Mouse (Mus musculus): Measurements from ENCODE around the gene Gpr62. TPM values are rescaled to one million over a fixed set of nuclear protein-coding genes. Genes with fewer than 3 reads are reported as not detected.

The Gpr62 gene
- polyA plus RNA-seq, 1 experiment = 22.5 TPM

GRCm38 (mm10) chr9:106480541-106480940, 14.8 kb upstream of the Gpr62 start:
- H3K36me3 ChIP-seq (ENCODE audit: control insufficient read depth, insufficient read depth, low read length) = no peaks in the 10 kb centered on the region
- TF ChIP-seq CTCF (IDR thresholded peaks at IDR 0.05; ENCODE audit: control insufficient read depth, insufficient read depth, insufficient replicate concordance, low read depth, low read length) (no peak), POLR2A (IDR thresholded peaks at IDR 0.05; ENCODE audit: control insufficient read depth, low read depth, low read length) (no peak)
- H3K27ac ChIP-seq (ENCODE audit: control insufficient read depth, insufficient read depth, low read depth, low read length) = no peak overlapping the region
- H3K4me1 ChIP-seq (ENCODE audit: control insufficient read depth, insufficient read depth, low read length) = peaks cover 16% of the 10 kb centered on the region
- H3K4me3 ChIP-seq (ENCODE audit: control insufficient read depth, low read depth, low read length) = no peak overlapping the region
- H3K27me3 ChIP-seq (ENCODE audit: control insufficient read depth, insufficient read depth, low read length) = no peaks in the 10 kb centered on the region

DNA sequence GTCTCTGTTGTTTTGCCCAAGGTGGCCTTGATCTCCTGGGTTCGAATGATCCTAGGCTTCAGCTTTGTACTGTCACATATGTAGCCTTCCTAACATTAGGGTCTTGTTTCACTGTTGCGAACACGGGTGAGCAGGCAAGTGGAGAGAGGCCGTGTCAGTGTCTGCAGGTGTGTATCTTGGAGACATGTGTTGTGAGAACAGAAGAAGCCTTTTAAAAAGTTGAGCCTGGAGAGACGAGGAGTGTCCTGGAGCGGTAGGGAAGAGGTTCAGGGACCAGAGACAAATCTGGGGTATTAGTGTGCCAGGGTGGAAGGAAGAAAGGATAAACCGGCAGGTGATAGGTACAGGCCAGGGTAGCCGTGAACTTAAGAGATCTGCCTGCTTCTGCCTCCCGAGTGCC, 12.4 kb upstream of the Gpr62 start:
- TF ChIP-seq POLR2A (IDR thresholded peaks at IDR 0.05; ENCODE audit: control insufficient read depth, low read depth, low read length) (no peak), CTCF (IDR thresholded peaks at IDR 0.05; ENCODE audit: control insufficient read depth, insufficient read depth, insufficient replicate concordance, low read depth, low read length) (no peak)
- peaks cover 16% of the 10 kb centered on the region for H3K4me1 ChIP-seq (ENCODE audit: control insufficient read depth, insufficient read depth, low read length)
- peak overlapping the region; percentile 50; the same call in 1 of the 2 replicates for H3K27ac ChIP-seq (ENCODE audit: control insufficient read depth, insufficient read depth, low read depth, low read length)
- no peaks in the 10 kb centered on the region for H3K27me3 ChIP-seq (ENCODE audit: control insufficient read depth, insufficient read depth, low read length)
- no peaks in the 10 kb centered on the region for H3K36me3 ChIP-seq (ENCODE audit: control insufficient read depth, insufficient read depth, low read length)
- H3K4me3 ChIP-seq (ENCODE audit: control insufficient read depth, low read depth, low read length) = peak overlapping the region; percentile 87

GRCm38 (mm10) chr9:106477649-106478048, 11.9 kb upstream of the Gpr62 start:
- no peak for TF ChIP-seq POLR2A (IDR thresholded peaks at IDR 0.05; ENCODE audit: control insufficient read depth, low read depth, low read length)
- TF ChIP-seq CTCF (IDR thresholded peaks at IDR 0.05; ENCODE audit: control insufficient read depth, insufficient read depth, insufficient replicate concordance, low read depth, low read length) = no peak
- Histone ChIP-seq H3K4me3 (ENCODE audit: control insufficient read depth, low read depth, low read length) (peak overlapping the region; percentile 87), H3K4me1 (ENCODE audit: control insufficient read depth, insufficient read depth, low read length) (peaks cover 19% of the 10 kb centered on the region), H3K36me3 (ENCODE audit: control insufficient read depth, insufficient read depth, low read length) (no peaks in the 10 kb centered on the region), H3K27me3 (ENCODE audit: control insufficient read depth, insufficient read depth, low read length) (no peaks in the 10 kb centered on the region), H3K27ac (ENCODE audit: control insufficient read depth, insufficient read depth, low read depth, low read length) (peak overlapping the region; percentile 50)

GRCm38 (mm10) chr9:106476924-106477484, 11.3 kb upstream of the Gpr62 start, which contains the start of gene Parp3:
Gene Parp3 (minus strand): TSS chr9:106476949.
- H3K4me3 ChIP-seq (ENCODE audit: control insufficient read depth, low read depth, low read length) = peak within 1 kb of the TSS; percentile 87
- peaks cover 19% of the 10 kb centered on the region for H3K4me1 ChIP-seq (ENCODE audit: control insufficient read depth, insufficient read depth, low read length)
- TF ChIP-seq POLR2A (IDR thresholded peaks at IDR 0.05; ENCODE audit: control insufficient read depth, low read depth, low read length) = peak; percentile 55
- TF ChIP-seq CTCF (IDR thresholded peaks at IDR 0.05; ENCODE audit: control insufficient read depth, insufficient read depth, insufficient replicate concordance, low read depth, low read length) = peak; percentile 97
- no peaks in the 10 kb centered on the region for H3K36me3 ChIP-seq (ENCODE audit: control insufficient read depth, insufficient read depth, low read length)
- H3K27me3 ChIP-seq (ENCODE audit: control insufficient read depth, insufficient read depth, low read length) = no peaks in the 10 kb centered on the region
- H3K27ac ChIP-seq (ENCODE audit: control insufficient read depth, insufficient read depth, low read depth, low read length) = peak within 1 kb of the TSS; percentile 67

GRCm38 (mm10) chr9:106476002-106476923, 10.5 kb upstream of the Gpr62 start:
- Histone ChIP-seq H3K36me3 (ENCODE audit: control insufficient read depth, insufficient read depth, low read length) (no peaks in the 10 kb centered on the region), H3K4me3 (ENCODE audit: control insufficient read depth, low read depth, low read length) (peak overlapping the region; percentile 87), H3K27me3 (ENCODE audit: control insufficient read depth, insufficient read depth, low read length) (no peaks in the 10 kb centered on the region), H3K27ac (ENCODE audit: control insufficient read depth, insufficient read depth, low read depth, low read length) (peak overlapping the region; percentile 67), H3K4me1 (ENCODE audit: control insufficient read depth, insufficient read depth, low read length) (peaks cover 19% of the 10 kb centered on the region)
- no peak for TF ChIP-seq CTCF (IDR thresholded peaks at IDR 0.05; ENCODE audit: control insufficient read depth, insufficient read depth, insufficient replicate concordance, low read depth, low read length)
- no peak for TF ChIP-seq POLR2A (IDR thresholded peaks at IDR 0.05; ENCODE audit: control insufficient read depth, low read depth, low read length)

- H3K4me1 ChIP-seq (ENCODE audit: control insufficient read depth, insufficient read depth, low read length) = peaks cover 19% of the 10 kb centered on the region
- H3K4me3 ChIP-seq (ENCODE audit: control insufficient read depth, low read depth, low read length) = peak within 1 kb of the TSS; percentile 87
- TF ChIP-seq POLR2A (IDR thresholded peaks at IDR 0.05; ENCODE audit: control insufficient read depth, low read depth, low read length) = no peak
- peak within 1 kb of the TSS; percentile 67 for H3K27ac ChIP-seq (ENCODE audit: control insufficient read depth, insufficient read depth, low read depth, low read length)
- no peaks in the 10 kb centered on the region for H3K36me3 ChIP-seq (ENCODE audit: control insufficient read depth, insufficient read depth, low read length)
- no peaks in the 10 kb centered on the region for H3K27me3 ChIP-seq (ENCODE audit: control insufficient read depth, insufficient read depth, low read length)
Measured at GRCm38 (mm10) chr9:106475663-106476001, 9.9 kb upstream of the Gpr62 start, which contains the start of gene Rrp9. Gene Rrp9 (plus strand): TSS chr9:106475963.

- TF ChIP-seq POLR2A (IDR thresholded peaks at IDR 0.05; ENCODE audit: control insufficient read depth, low read depth, low read length) (no peak), CTCF (IDR thresholded peaks at IDR 0.05; ENCODE audit: control insufficient read depth, insufficient read depth, insufficient replicate concordance, low read depth, low read length) (no peak)
- Histone ChIP-seq H3K27me3 (ENCODE audit: control insufficient read depth, insufficient read depth, low read length) (no peaks in the 10 kb centered on the region), H3K4me1 (ENCODE audit: control insufficient read depth, insufficient read depth, low read length) (peaks cover 19% of the 10 kb centered on the region), H3K4me3 (ENCODE audit: control insufficient read depth, low read depth, low read length) (no peak overlapping the region), H3K36me3 (ENCODE audit: control insufficient read depth, insufficient read depth, low read length) (no peaks in the 10 kb centered on the region), H3K27ac (ENCODE audit: control insufficient read depth, insufficient read depth, low read depth, low read length) (no peak overlapping the region)
Measured at GRCm38 (mm10) chr9:106475046-106475445, 9.3 kb upstream of the Gpr62 start.
